Comparison of ENCODE assay signal across 8 mouse cellular contexts in the genomic region with DNA sequence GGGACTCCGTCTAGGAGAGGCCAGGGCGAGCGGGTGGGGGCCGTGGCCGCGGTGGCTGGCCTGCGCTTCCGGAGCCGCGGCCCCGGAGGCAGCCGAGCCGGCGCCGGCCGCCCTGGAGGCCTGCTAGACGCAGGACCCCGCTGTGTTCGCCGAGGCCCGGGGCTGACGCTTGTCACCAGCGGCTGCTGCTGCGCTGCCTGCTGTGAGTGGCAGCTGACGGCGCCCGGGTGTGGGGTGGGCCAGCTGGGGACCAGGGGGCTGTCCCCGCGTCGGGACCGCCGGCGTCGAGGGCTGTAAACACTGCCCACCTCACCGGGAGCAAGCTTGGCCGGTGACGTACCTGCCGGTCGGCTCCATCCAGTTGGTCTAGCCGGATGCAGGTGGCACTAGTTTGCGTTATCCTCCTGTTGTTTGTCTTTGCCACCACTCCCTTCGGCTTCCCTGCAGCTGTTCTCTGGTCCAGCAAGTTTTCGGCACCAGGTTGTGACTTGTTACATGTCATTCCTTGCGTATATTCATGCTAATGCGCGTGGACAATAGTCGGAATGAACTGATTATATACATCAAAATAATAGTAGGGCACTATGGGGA. TPM values are rescaled to one million over a fixed set of nuclear protein-coding genes. Genes with fewer than 3 reads are reported as not detected.
DNase-seq lines count a peak whose midpoint lies in the region; ATAC-seq and TF ChIP-seq lines count a peak whose summit lies in the region.

No protein-coding gene starts in this region.

- in situ Hi-C loops in CH12.LX (cut with MboI; ENCODE audit: low pct_ligation_motif_present, low pct_unique_long_range_greater_than_20kb, low sequenced_read_pairs), result no loop called here

- dilution Hi-C loops in CH12.LX (cut with MboI; ENCODE audit: extremely low pct_ligation_motif_present, extremely low pct_unique_long_range_greater_than_20kb, low sequenced_read_pairs), result no loop called here

- WGBS in heart, embryonic 13.5 days, result under 1% methylated on average over 47 of the region's 47 CpGs
- WGBS in hindbrain, postnatal 0 days, result under 1% methylated on average over 46 of the region's 47 CpGs
- WGBS in stomach, embryonic 15.5 days, result under 1% methylated on average over 46 of the region's 47 CpGs

- TF ChIP-seq POLR2A in CH12.LX (IDR thresholded peaks at IDR 0.05; ENCODE audit: low read depth, low read length), result no peak

- ATAC-seq in heart, embryonic 13.5 days (ENCODE audit: extremely low read depth, insufficient number of reproducible peaks, low FRiP score, low TSS enrichment), result peak; percentile 76
- ATAC-seq in hindbrain, postnatal 0 days, result no peak; the same call in 1 of the 2 replicates
- peak; percentile 82 for ATAC-seq in stomach, embryonic 15.5 days (ENCODE audit: insufficient read depth, low FRiP score, low read depth)

- peaks cover 43% of the 10 kb centered on the region for H3K79me2 ChIP-seq in CH12.LX (replicated peaks; ENCODE audit: control insufficient read depth, extremely low read depth, insufficient read depth, poor library complexity, severe bottlenecking)

- peak overlapping the region; percentile 98 for H3K9ac ChIP-seq in heart, embryonic 13.5 days
- H3K9ac ChIP-seq in CH12.LX (ENCODE audit: insufficient read depth, low read depth), result peak overlapping the region; percentile 92
- H3K9ac ChIP-seq in hindbrain, postnatal 0 days (replicated peaks; ENCODE audit: low read length), result peak overlapping the region; percentile 100
- peak overlapping the region; percentile 100 for H3K9ac ChIP-seq in stomach, embryonic 15.5 days

- DNase-seq in heart, adult 18-20 months, result no peak
- peak; percentile 63 for DNase-seq in CH12.LX (ENCODE audit: extremely low read depth)
- DNase-seq in embryo, embryonic 11 days, result peak; percentile 66
- no peak for DNase-seq in hindbrain, postnatal 0 days (ENCODE audit: low spot score)
- peak; percentile 47 for DNase-seq in lung, postnatal 14 days
- no peak for DNase-seq in layer of hippocampus, adult 11-12 months (ENCODE audit: low spot score)

- H3K4me1 ChIP-seq in heart, embryonic 13.5 days, result peaks cover 24% of the 10 kb centered on the region
- peaks cover 3 to 30% of the 10 kb centered on the region in 2 experiments for H3K4me1 ChIP-seq in CH12.LX (ENCODE audit: control insufficient read depth in 1 of 2, insufficient read depth in 2 of 2)
- peaks cover 3% of the 10 kb centered on the region; the same call in 1 of the 2 replicates for H3K4me1 ChIP-seq in hindbrain, postnatal 0 days (ENCODE audit: insufficient read depth, low read length)
- peaks cover 5% of the 10 kb centered on the region for H3K4me1 ChIP-seq in stomach, embryonic 15.5 days

- TF ChIP-seq RAD21 in CH12.LX (IDR thresholded peaks at IDR 0.05; ENCODE audit: low read depth, low read length), result no peak

- H3K9me3 ChIP-seq in heart, embryonic 13.5 days, result no peaks in the 10 kb centered on the region
- no peaks in the 10 kb centered on the region for H3K9me3 ChIP-seq in CH12.LX (replicated peaks; ENCODE audit: low read length)
- no peaks in the 10 kb centered on the region for H3K9me3 ChIP-seq in hindbrain, postnatal 0 days (ENCODE audit: low read length)
- H3K9me3 ChIP-seq in stomach, embryonic 15.5 days, result no peaks in the 10 kb centered on the region

- peaks cover 6% of the 10 kb centered on the region for H3K36me3 ChIP-seq in heart, embryonic 13.5 days
- peaks cover 0 to 25% of the 10 kb centered on the region in 2 experiments for H3K36me3 ChIP-seq in CH12.LX (replicated peaks in 1 of 2; ENCODE audit: control insufficient read depth in 1 of 2, insufficient read depth in 1 of 2, low read length in 1 of 2)
- H3K36me3 ChIP-seq in hindbrain, postnatal 0 days (ENCODE audit: insufficient read depth, low read length), result no peaks in the 10 kb centered on the region
- no peaks in the 10 kb centered on the region for H3K36me3 ChIP-seq in stomach, embryonic 15.5 days

- H3K4me3 ChIP-seq in heart, embryonic 13.5 days, result peak overlapping the region; percentile 80
- H3K4me3 ChIP-seq in CH12.LX (replicated peaks in 1 of 3; ENCODE audit: low read depth in 2 of 3, low read length in 2 of 3, poor library complexity in 1 of 3), result peak overlapping the region; percentile 61 to 98 (median 84)
- H3K4me3 ChIP-seq in hindbrain, postnatal 0 days (ENCODE audit: low read length), result peak overlapping the region; percentile 89
- peak overlapping the region; percentile 98 for H3K4me3 ChIP-seq in stomach, embryonic 15.5 days (replicated peaks)

- H3K27ac ChIP-seq in heart, embryonic 13.5 days (replicated peaks), result peak overlapping the region; percentile 98
- H3K27ac ChIP-seq in CH12.LX (ENCODE audit: insufficient read depth, low read depth), result peak overlapping the region; percentile 81
- peak overlapping the region; percentile 99 for H3K27ac ChIP-seq in hindbrain, postnatal 0 days
- H3K27ac ChIP-seq in stomach, embryonic 15.5 days, result peak overlapping the region; percentile 99

- no peak for TF ChIP-seq EP300 in CH12.LX (IDR thresholded peaks at IDR 0.05; ENCODE audit: low read length)

- TF ChIP-seq CTCF in CH12.LX (conservative IDR thresholded peaks at IDR 0.05 in 1 of 2, IDR thresholded peaks at IDR 0.05 in 1 of 2; ENCODE audit: low read depth in 2 of 2, low read length in 2 of 2), result no peak
- no peak for TF ChIP-seq CTCF in hindbrain, postnatal 0 days (IDR thresholded peaks at IDR 0.05; ENCODE audit: low read depth)

- H3K27me3 ChIP-seq in heart, embryonic 13.5 days (replicated peaks), result no peaks in the 10 kb centered on the region
- no peaks in the 10 kb centered on the region for H3K27me3 ChIP-seq in CH12.LX (replicated peaks)
- no peaks in the 10 kb centered on the region for H3K27me3 ChIP-seq in hindbrain, postnatal 0 days (ENCODE audit: insufficient read depth, low read length)
- no peaks in the 10 kb centered on the region for H3K27me3 ChIP-seq in stomach, embryonic 15.5 days (replicated peaks)

- peak overlapping the region; percentile 84 for H3K4me2 ChIP-seq in heart, embryonic 13.5 days
- H3K4me2 ChIP-seq in CH12.LX (ENCODE audit: insufficient read depth, low read depth, poor library complexity, severe bottlenecking), result peak overlapping the region; percentile 99
- peak overlapping the region; percentile 66 for H3K4me2 ChIP-seq in hindbrain, postnatal 0 days (ENCODE audit: low read depth, low read length)
- peak overlapping the region; percentile 57 for H3K4me2 ChIP-seq in stomach, embryonic 15.5 days

TF ChIP-seq in CH12.LX, 34 proteins besides CTCF, POLR2A, EP300 and RAD21:
- TF ChIP-seq IRF4 (IDR thresholded peaks at IDR 0.05; ENCODE audit: low read depth, low read length) (0 out of 2 replicates have a peak, but pooled peaks have one; percentile 11), PAX5 (IDR thresholded peaks at IDR 0.05; ENCODE audit: low read length) (no peak), POLR2AphosphoS2 (IDR thresholded peaks at IDR 0.05; ENCODE audit: low read depth, low read length) (no peak), MAX (IDR thresholded peaks at IDR 0.05; ENCODE audit: low read length) (0 out of 2 replicates have a peak, but pooled peaks have one; percentile 54), SIN3A (IDR thresholded peaks at IDR 0.05; ENCODE audit: low read length) (peak; percentile 63), MXI1 (IDR thresholded peaks at IDR 0.05; ENCODE audit: low read depth, low read length) (peak; percentile 50), UBTF (IDR thresholded peaks at IDR 0.05; ENCODE audit: low read depth, low read length) (peak; percentile 67; the same call in 1 of the 2 replicates), MYC (IDR thresholded peaks at IDR 0.05; ENCODE audit: low read depth, low read length) (no peak), NELFE (IDR thresholded peaks at IDR 0.05; ENCODE audit: low read depth, low read length) (0 out of 2 replicates have a peak, but pooled peaks have one; percentile 2), MEF2A (IDR thresholded peaks at IDR 0.05; ENCODE audit: borderline replicate concordance, low read depth, low read length) (0 out of 2 replicates have a peak, but pooled peaks have one; percentile 28)

RNA-seq across cellular contexts. Expression of gene Mob4, which starts 0.5 kb away (rescaled TPM):
- 95.9 and 117 TPM in 2 replicates for polyA plus RNA-seq in heart, embryonic 13.5 days (2015; fragmentation: Nextera tagmentation; extraction: Ambion mirVana)
- total RNA-seq in heart, adult 18-20 months (2021), result 10 to 100 TPM; 29.4 to 33.9 TPM
- total RNA-seq in CH12.LX (2012; rRNA removed) (12.3 and 16.7 TPM in 2 replicates), CH12.LX (2014; rRNA removed) (49.5 and 62.4 TPM in 2 replicates)
- 34.1 and 43.2 TPM in 2 replicates for polyA plus RNA-seq in CH12.LX (2012; ENCODE audit: insufficient read length, low read depth)
- 53.6 and 62.9 TPM in 2 replicates for total RNA-seq in hindbrain, postnatal 0 days (2014; rRNA removed)
- polyA plus RNA-seq in hindbrain, postnatal 0 days (2015; fragmentation: Nextera tagmentation; extraction: Ambion mirVana), result 141 and 146 TPM in 2 replicates
- 144 and 156 TPM in 2 replicates for polyA plus RNA-seq in stomach, embryonic 15.5 days (2015; fragmentation: Nextera tagmentation; extraction: Ambion mirVana)

RNA-seq across cellular contexts. Expression of gene Hspd1, which starts 43.5 kb away (rescaled TPM):
- polyA plus RNA-seq in heart, embryonic 13.5 days (2015; fragmentation: Nextera tagmentation; extraction: Ambion mirVana), result 432 and 493 TPM in 2 replicates
- total RNA-seq in heart, adult 18-20 months (2021), result 100 to 1,000 TPM; 420 TPM
- 363 and 594 TPM in 2 replicates for total RNA-seq in CH12.LX (2012; rRNA removed)
- total RNA-seq in CH12.LX (2014; rRNA removed), result 764 and 924 TPM in 2 replicates
- 920 and 1,101 TPM in 2 replicates for polyA plus RNA-seq in CH12.LX (2012; ENCODE audit: insufficient read length, low read depth)
- total RNA-seq in hindbrain, postnatal 0 days (2014; rRNA removed), result 61.6 and 71.8 TPM in 2 replicates
- 248 and 253 TPM in 2 replicates for polyA plus RNA-seq in hindbrain, postnatal 0 days (2015; fragmentation: Nextera tagmentation; extraction: Ambion mirVana)
- polyA plus RNA-seq in stomach, embryonic 15.5 days (2015; fragmentation: Nextera tagmentation; extraction: Ambion mirVana), result 436 and 499 TPM in 2 replicates

RNA-seq across cellular contexts. Expression of gene Hspe1, which starts 43.6 kb away (rescaled TPM):
- 306 and 363 TPM in 2 replicates for polyA plus RNA-seq in heart, embryonic 13.5 days (2015; fragmentation: Nextera tagmentation; extraction: Ambion mirVana)
- 100 to 1,000 TPM; 183 to 186 TPM for total RNA-seq in heart, adult 18-20 months (2021)
- total RNA-seq in CH12.LX (2012; rRNA removed) (479 and 709 TPM in 2 replicates), CH12.LX (2014; rRNA removed) (667 and 810 TPM in 2 replicates)
- polyA plus RNA-seq in CH12.LX (2012; ENCODE audit: insufficient read length, low read depth), result 728 and 915 TPM in 2 replicates
- 64.3 and 65.2 TPM in 2 replicates for total RNA-seq in hindbrain, postnatal 0 days (2014; rRNA removed)
- polyA plus RNA-seq in hindbrain, postnatal 0 days (2015; fragmentation: Nextera tagmentation; extraction: Ambion mirVana), result 284 and 309 TPM in 2 replicates
- 499 and 561 TPM in 2 replicates for polyA plus RNA-seq in stomach, embryonic 15.5 days (2015; fragmentation: Nextera tagmentation; extraction: Ambion mirVana)

Comparison
In these comparisons a context has a peak if more than half of its experiments do, and no peak if none do; other contexts are left out.
1. DNase-seq: peak in CH12.LX (single experiment), embryo, embryonic 11 days (single experiment) and lung, postnatal 14 days (single experiment); none in heart, adult 18-20 months (0 of 2), hindbrain, postnatal 0 days (single experiment) and layer of hippocampus, adult 11-12 months (single experiment).
2. Peak in every context shown above with its lines, with median percentiles within 50 percentile points of each other: H3K27ac ChIP-seq, H3K4me2 ChIP-seq, H3K4me3 ChIP-seq and H3K9ac ChIP-seq.